Mouse (Mus musculus): ENCODE data around the gene Mettl22.

GRCm38 (mm10) chr16:8539150-8539865 lies 68.7 kb downstream of the Mettl22 start:
- TF ChIP-seq CTCF (conservative IDR thresholded peaks at IDR 0.05; ENCODE audit: low read length) (no peak), NANOG (IDR thresholded peaks at IDR 0.05; ENCODE audit: borderline replicate concordance, low read length) (no peak), POU5F1 (IDR thresholded peaks at IDR 0.05; ENCODE audit: borderline replicate concordance, low read length) (no peak)
